Mouse (Mus musculus) liver, embryonic 16.5 days (tissue): Measurements from ENCODE around the gene Pdxk. TPM values are rescaled to one million over a fixed set of nuclear protein-coding genes. Genes with fewer than 3 reads are reported as not detected.

ENCODE experiments used
- ATAC-seq: fragments of 200-750 bp; cut with Nextera tagmentation; 2 replicates; pipeline ENCODE4 v1.8.0; 2017; ENCODE audit warnings: low read depth, mild to moderate bottlenecking, moderate number of reproducible peaks, moderate library complexity
- H3K27ac ChIP-seq: fragments of 300-500 bp; sonication (generic); 2 replicates; pipeline ENCODE4 v1.5.1; 2014; ENCODE audit warnings: mild to moderate bottlenecking, low read length
- H3K27me3 ChIP-seq: fragments of 300-500 bp; sonication (generic); 2 replicates; pipeline ENCODE4 v1.6.1; 2014; ENCODE audit warnings: low read depth, low read length, mixed read lengths; ENCODE audit not compliant: control insufficient read depth, insufficient read depth
- H3K36me3 ChIP-seq: fragments of 300-500 bp; sonication (generic); 2 replicates; pipeline ENCODE4 v1.6.1; 2014; ENCODE audit warnings: mild to moderate bottlenecking; ENCODE audit not compliant: control insufficient read depth, insufficient read depth
- H3K4me1 ChIP-seq: fragments of 300-500 bp; sonication (generic); 2 replicates; pipeline ENCODE4 v1.6.1; 2014; ENCODE audit warnings: low read depth, low read length, mixed read lengths; ENCODE audit not compliant: control insufficient read depth
- H3K4me2 ChIP-seq: fragments of 300-500 bp; sonication (generic); 2 replicates; pipeline ENCODE4 v1.6.1; 2014; ENCODE audit warnings: low read depth, low read length, mixed read lengths
- H3K4me3 ChIP-seq: fragments of 300-500 bp; sonication (generic); 2 replicates; pipeline ENCODE4 v1.5.1; 2014; ENCODE audit warnings: low read depth, mild to moderate bottlenecking, low read length
- H3K9ac ChIP-seq: fragments of 300-500 bp; sonication (generic); 2 replicates; pipeline ENCODE4 v1.6.1; 2014; ENCODE audit warnings: low read depth, low read length
- H3K9me3 ChIP-seq: fragments of 300-500 bp; sonication (generic); replicated peaks from 2 replicates; pipeline ENCODE4 v1.6.1; 2016; ENCODE audit warnings: low read length; ENCODE audit not compliant: control insufficient read depth
- WGBS: fragments of 180-500 bp; shearing (Covaris S2); extraction: QIAGEN DNeasy Blood & Tissue Kit; methylation state at CpG from one replicate; pipeline ENCODE4 v1.1.7; 2014; ENCODE audit not compliant: insufficient replicate concordance; 5-methylcytosine and 5-hydroxymethylcytosine counted together
- polyA plus RNA-seq: library from polyadenylated mRNA; unstranded; fragments of >200 nt; fragmentation: Nextera tagmentation; extraction: Ambion mirVana; gene quantifications from 2 replicates; pipeline ENCODE4 v1.2.1, GENCODE M21; 2015

The Pdxk gene
- polyA plus RNA-seq, 1 experiment from 2014 or later = 6.4 TPM

GRCm38 (mm10) chr10:78474759-78475158 lies 10.0 kb upstream of the Pdxk start:
- Histone ChIP-seq H3K9ac (no peak overlapping the region), H3K4me2 (no peak overlapping the region), H3K4me3 (no peak overlapping the region), H3K27ac (no peak overlapping the region), H3K36me3 (no peaks in the 10 kb centered on the region), H3K4me1 (no peaks in the 10 kb centered on the region), H3K9me3 (no peaks in the 10 kb centered on the region), H3K27me3 (0 out of 2 replicates have a peak, but pooled peaks cover 2% of the 10 kb centered on the region)
- whole genome bisulfite sequencing = 69% methylated on average over 8 of the region's 8 CpGs
- ATAC-seq = no peak

- Histone ChIP-seq H3K9ac (no peak overlapping the region), H3K9me3 (no peaks in the 10 kb centered on the region), H3K27ac (no peak overlapping the region), H3K36me3 (no peaks in the 10 kb centered on the region), H3K4me2 (no peak overlapping the region), H3K4me3 (no peak overlapping the region), H3K4me1 (no peaks in the 10 kb centered on the region), H3K27me3 (0 out of 2 replicates have a peak, but pooled peaks cover 2% of the 10 kb centered on the region)
- 49% methylated on average over 5 of the region's 5 CpGs for WGBS
- ATAC-seq = no peak
Measured at GRCm38 (mm10) chr10:78473434-78473833, 8.7 kb upstream of the Pdxk start.

GRCm38 (mm10) chr10:78472046-78472445 lies 7.3 kb upstream of the Pdxk start:
- 57% methylated on average over 3 of the region's 3 CpGs for WGBS
- Histone ChIP-seq H3K4me1 (no peaks in the 10 kb centered on the region), H3K36me3 (no peaks in the 10 kb centered on the region), H3K27me3 (0 out of 2 replicates have a peak, but pooled peaks cover 2% of the 10 kb centered on the region), H3K4me3 (no peak overlapping the region), H3K4me2 (no peak overlapping the region), H3K9me3 (no peaks in the 10 kb centered on the region), H3K27ac (no peak overlapping the region), H3K9ac (no peak overlapping the region)
- ATAC-seq = no peak

GRCm38 (mm10) chr10:78470582-78471313 lies 6.0 kb upstream of the Pdxk start:
- WGBS = 30% methylated on average over 15 of the region's 15 CpGs
- no peak overlapping the region for H3K4me2 ChIP-seq
- no peak for ATAC-seq

GRCm38 (mm10) chr10:78467761-78468310 lies 3.1 kb upstream of the Pdxk start:
- no peak for ATAC-seq
- 76% methylated on average over 2 of the region's 2 CpGs for WGBS
- H3K9me3 ChIP-seq = no peaks in the 10 kb centered on the region
- no peaks in the 10 kb centered on the region for H3K36me3 ChIP-seq
- no peak overlapping the region for H3K4me2 ChIP-seq
- H3K27ac ChIP-seq = no peak overlapping the region
- H3K27me3 ChIP-seq = no peaks in the 10 kb centered on the region
- H3K4me3 ChIP-seq = no peak overlapping the region
- H3K4me1 ChIP-seq = peaks cover 18% of the 10 kb centered on the region
- H3K9ac ChIP-seq = no peak overlapping the region

More at GRCm38 (mm10) chr10:78470582-78471313, 6.0 kb upstream of the Pdxk start:
- Histone ChIP-seq H3K36me3 (no peaks in the 10 kb centered on the region), H3K9me3 (no peaks in the 10 kb centered on the region), H3K9ac (no peak overlapping the region), H3K27ac (no peak overlapping the region), H3K4me1 (no peaks in the 10 kb centered on the region), H3K27me3 (0 out of 2 replicates have a peak, but pooled peaks cover 2% of the 10 kb centered on the region), H3K4me3 (no peak overlapping the region)

GRCm38 (mm10) chr10:78466647-78467046 lies 1.9 kb upstream of the Pdxk start:
- 69% methylated on average over 9 of the region's 9 CpGs for WGBS
- Histone ChIP-seq H3K4me3 (no peak overlapping the region), H3K27ac (no peak overlapping the region), H3K9me3 (no peaks in the 10 kb centered on the region), H3K4me1 (peaks cover 18% of the 10 kb centered on the region), H3K27me3 (no peaks in the 10 kb centered on the region), H3K9ac (no peak overlapping the region), H3K36me3 (no peaks in the 10 kb centered on the region), H3K4me2 (no peak overlapping the region)
- no peak for ATAC-seq

GRCm38 (mm10) chr10:78465472-78465871 lies 697 bp upstream of the Pdxk start:
- Histone ChIP-seq H3K36me3 (no peaks in the 10 kb centered on the region), H3K9ac (no peak overlapping the region), H3K4me2 (no peak overlapping the region), H3K27me3 (no peaks in the 10 kb centered on the region), H3K4me3 (no peak overlapping the region), H3K9me3 (no peaks in the 10 kb centered on the region), H3K4me1 (peaks cover 18% of the 10 kb centered on the region), H3K27ac (0 out of 2 replicates have a peak overlapping the region, but pooled peaks have one; percentile 9)
- 29% methylated on average over 3 of the region's 3 CpGs for WGBS
- ATAC-seq = no peak

- no peaks in the 10 kb centered on the region for H3K36me3 ChIP-seq
- H3K4me1 ChIP-seq = peaks cover 18% of the 10 kb centered on the region
- H3K4me2 ChIP-seq = peak overlapping the region; percentile 90
- H3K9ac ChIP-seq = peak overlapping the region; percentile 60
- ATAC-seq = peak; percentile 12; the same call in 1 of the 2 replicates
- H3K4me3 ChIP-seq = peak overlapping the region; percentile 67
- peak overlapping the region; percentile 35; the same call in 1 of the 2 replicates for H3K27ac ChIP-seq
- 2% methylated on average over 32 of the region's 32 CpGs for WGBS
- H3K27me3 ChIP-seq = no peaks in the 10 kb centered on the region
- H3K9me3 ChIP-seq = no peaks in the 10 kb centered on the region
Measured at GRCm38 (mm10) chr10:78464201-78464791, 479 bp downstream of the Pdxk start.

GRCm38 (mm10) chr10:78463769-78464167 lies 1.0 kb downstream of the Pdxk start:
- Histone ChIP-seq H3K27ac (no peak overlapping the region), H3K4me2 (peak overlapping the region; percentile 90), H3K9ac (peak overlapping the region; percentile 60), H3K9me3 (no peaks in the 10 kb centered on the region), H3K27me3 (no peaks in the 10 kb centered on the region), H3K4me3 (peak overlapping the region; percentile 67), H3K4me1 (peaks cover 19% of the 10 kb centered on the region), H3K36me3 (no peaks in the 10 kb centered on the region)
- WGBS = 53% methylated on average over 3 of the region's 3 CpGs
- no peak for ATAC-seq
